Mouse (Mus musculus): ENCODE results near the gene Bmp10. TPM values are rescaled to one million over a fixed set of nuclear protein-coding genes. Genes with fewer than 3 reads are reported as not detected.

Bmp10 gene
- polyA plus RNA-seq (2017; shearing (Covaris generic)), result not detected

GRCm38 (mm10) chr6:87428487-87429044 lies at the start of gene Bmp10:
Bmp10 (plus strand) TSS chr6:87428994.

GRCm38 (mm10) chr6:87388877-87389276 lies 39.9 kb upstream of the Bmp10 start, which contains the start of gene Gkn3:
Gkn3 (minus strand) TSS chr6:87388935.

Other genes starting within 250 kb of the Bmp10 start
- not detected for gene Antxr1, start 93.2 kb upstream of the Bmp10 start, polyA plus RNA-seq (2017; shearing (Covaris generic))
- gene Gkn1, start 78.1 kb upstream of the Bmp10 start, polyA plus RNA-seq (2017; shearing (Covaris generic)), result not detected
- gene Gkn2, start 55.6 kb upstream of the Bmp10 start, polyA plus RNA-seq (2017; shearing (Covaris generic)), result not detected
- not detected for gene Gkn3, start 40.1 kb upstream of the Bmp10 start, polyA plus RNA-seq (2017; shearing (Covaris generic))
- 223 TPM for gene Arhgap25, start 104.3 kb downstream of the Bmp10 start, polyA plus RNA-seq (2017; shearing (Covaris generic))
- gene Prokr1, start 161.7 kb downstream of the Bmp10 start, polyA plus RNA-seq (2017; shearing (Covaris generic)), result 0.12 TPM
- 8.1 TPM for gene Aplf, start 243.2 kb downstream of the Bmp10 start, polyA plus RNA-seq (2017; shearing (Covaris generic))

All from inflammation-experienced regulatory T-cells, adult 16 weeks (primary cell).